Mouse (Mus musculus) stomach, postnatal 0 days (tissue): ENCODE measurements at regions not wholly inside any gene's neighbourhood (a gene's known extent, or its start where the extent isn't known, plus 50 kb on each side); places are given as distances from the start of the nearest gene placed in this dataset.

Source experiments
- ATAC-seq: fragments of 200-750 bp; cut with Nextera tagmentation; 2 replicates; pipeline ENCODE4 v1.8.0; 2017; ENCODE audit not compliant: low FRiP score, low TSS enrichment
- DNase-seq: peaks from one replicate; pipeline ENCODE4 v3.0.0-alpha.2; 2016; ENCODE audit warnings: low spot score
- H3K27ac ChIP-seq: fragments of 300-500 bp; sonication (generic); replicated peaks from 2 replicates; pipeline ENCODE4 v1.5.1; 2014; ENCODE audit warnings: mild to moderate bottlenecking, control low read depth
- H3K27me3 ChIP-seq: fragments of 300-500 bp; sonication (generic); 2 replicates; pipeline ENCODE4 v1.6.1; 2014; ENCODE audit warnings: low read length; ENCODE audit not compliant: control insufficient read depth, insufficient read depth
- H3K36me3 ChIP-seq: fragments of 300-500 bp; sonication (generic); 2 replicates; pipeline ENCODE4 v1.6.1; 2014; ENCODE audit warnings: low read length, mixed read lengths; ENCODE audit not compliant: control insufficient read depth, insufficient read depth
- H3K4me1 ChIP-seq: fragments of 300-500 bp; sonication (generic); replicated peaks from 2 replicates; pipeline ENCODE4 v1.6.1; 2014; ENCODE audit warnings: antibody characterized with exemption; ENCODE audit not compliant: control insufficient read depth, insufficient read depth
- H3K4me2 ChIP-seq: fragments of 300-500 bp; sonication (generic); replicated peaks from 2 replicates; pipeline ENCODE4 v1.6.1; 2014; ENCODE audit warnings: low read depth, mild to moderate bottlenecking, control low read depth, moderate library complexity
- H3K4me3 ChIP-seq: fragments of 300-500 bp; sonication (generic); 2 replicates; pipeline ENCODE4 v1.5.1; 2014; ENCODE audit warnings: low read depth, low read length, control low read depth
- H3K9ac ChIP-seq: fragments of 300-500 bp; sonication (generic); 2 replicates; pipeline ENCODE4 v1.6.1; 2014; ENCODE audit warnings: mild to moderate bottlenecking, low read length, control low read depth, mixed read lengths
- H3K9me3 ChIP-seq: fragments of 300-500 bp; sonication (generic); 2 replicates; pipeline ENCODE4 v1.6.1; 2016; ENCODE audit warnings: low read length; ENCODE audit not compliant: control insufficient read depth
- CTCF ChIP-seq: IDR thresholded peaks from 2 replicates; pipeline ENCODE4 v1.5.1; 2016; ENCODE audit warnings: antibody characterized with exemption, low read depth, mild to moderate bottlenecking, moderate library complexity
- EP300 ChIP-seq: optimal IDR thresholded peaks from 2 replicates; pipeline ENCODE3; 2016; ENCODE audit warnings: antibody characterized with exemption
- WGBS: fragments of 180-500 bp; shearing (Covaris S2); extraction: QIAGEN DNeasy Blood & Tissue Kit; methylation state at CpG from one replicate; pipeline ENCODE4 v1.1.7; 2014; 5-methylcytosine and 5-hydroxymethylcytosine counted together

- TF ChIP-seq CTCF (no peak), EP300 (no peak)
- WGBS = 59% methylated on average over 7 of the region's 7 CpGs
- no peak overlapping the region for H3K4me3 ChIP-seq
- no peak overlapping the region for H3K4me2 ChIP-seq
- ATAC-seq (no peak; the same call in 1 of the 2 replicates), DNase-seq (no peak)
- peaks cover 4% of the 10 kb centered on the region; the same call in 1 of the 2 replicates for H3K4me1 ChIP-seq
- no peaks in the 10 kb centered on the region for H3K27me3 ChIP-seq
- H3K9me3 ChIP-seq = no peaks in the 10 kb centered on the region
- H3K36me3 ChIP-seq = no peaks in the 10 kb centered on the region
- peak overlapping the region; percentile 58; the same call in 1 of the 2 replicates for H3K27ac ChIP-seq
- no peak overlapping the region for H3K9ac ChIP-seq
Measured at GRCm38 (mm10) chr12:54353694-54354093, 150.0 kb upstream of the Egln3 start.

GRCm38 (mm10) chr12:54352963-54353606 lies 149.4 kb upstream of the Egln3 start:
- Histone ChIP-seq H3K4me2 (peak overlapping the region; percentile 38), H3K9ac (no peak overlapping the region), H3K4me3 (0 out of 2 replicates have a peak overlapping the region, but pooled peaks have one; percentile 8), H3K27ac (peak overlapping the region; percentile 63), H3K4me1 (peaks cover 4% of the 10 kb centered on the region; the same call in 1 of the 2 replicates), H3K27me3 (no peaks in the 10 kb centered on the region), H3K36me3 (no peaks in the 10 kb centered on the region), H3K9me3 (no peaks in the 10 kb centered on the region)
- peak; percentile 52 for DNase-seq
- ATAC-seq = no peak
- WGBS = 38% methylated on average over 10 of the region's 10 CpGs
- TF ChIP-seq EP300 = no peak
- peak; percentile 72 for TF ChIP-seq CTCF

GRCm38 (mm10) chr12:54350293-54350692 lies 146.6 kb upstream of the Egln3 start:
- peak; percentile 55 for ATAC-seq
- DNase-seq = peak; percentile 62
- Histone ChIP-seq H3K27ac (no peak overlapping the region), H3K4me1 (peaks cover 4% of the 10 kb centered on the region; the same call in 1 of the 2 replicates), H3K9ac (no peak overlapping the region), H3K4me3 (no peak overlapping the region), H3K4me2 (no peak overlapping the region), H3K36me3 (no peaks in the 10 kb centered on the region), H3K9me3 (no peaks in the 10 kb centered on the region), H3K27me3 (no peaks in the 10 kb centered on the region)
- TF ChIP-seq EP300 = no peak
- 11% methylated on average over 1 of the region's 1 CpGs for WGBS

- no peak overlapping the region for H3K4me2 ChIP-seq
- no peaks in the 10 kb centered on the region for H3K9me3 ChIP-seq
- DNase-seq = peak; percentile 6
- no peaks in the 10 kb centered on the region for H3K27me3 ChIP-seq
- H3K4me1 ChIP-seq = peaks cover 4% of the 10 kb centered on the region; the same call in 1 of the 2 replicates
- TF ChIP-seq CTCF (no peak), EP300 (no peak)
- no peak overlapping the region for H3K9ac ChIP-seq
- ATAC-seq = no peak
- H3K27ac ChIP-seq = no peak overlapping the region
- H3K4me3 ChIP-seq = no peak overlapping the region
- 73% methylated on average over 2 of the region's 2 CpGs for WGBS
- no peaks in the 10 kb centered on the region for H3K36me3 ChIP-seq
Measured at GRCm38 (mm10) chr12:54349403-54349802, 145.7 kb upstream of the Egln3 start.

- DNase-seq (no peak), ATAC-seq (no peak)
- Histone ChIP-seq H3K9ac (no peak overlapping the region), H3K4me2 (no peak overlapping the region), H3K36me3 (no peaks in the 10 kb centered on the region), H3K4me3 (no peak overlapping the region), H3K27me3 (no peaks in the 10 kb centered on the region), H3K27ac (no peak overlapping the region), H3K4me1 (no peaks in the 10 kb centered on the region), H3K9me3 (no peaks in the 10 kb centered on the region)
- TF ChIP-seq CTCF (no peak), EP300 (no peak)
- WGBS = 86% methylated on average over 5 of the region's 5 CpGs
Measured at GRCm38 (mm10) chr12:54343493-54343892, 139.8 kb upstream of the Egln3 start.

- Histone ChIP-seq H3K27me3 (no peaks in the 10 kb centered on the region), H3K4me2 (no peak overlapping the region), H3K9me3 (no peaks in the 10 kb centered on the region), H3K27ac (no peak overlapping the region), H3K36me3 (no peaks in the 10 kb centered on the region), H3K4me1 (no peaks in the 10 kb centered on the region), H3K4me3 (no peak overlapping the region), H3K9ac (no peak overlapping the region)
- ATAC-seq (no peak), DNase-seq (no peak)
- TF ChIP-seq CTCF = no peak
- no peak for TF ChIP-seq EP300
- WGBS = 32% methylated on average over 2 of the region's 2 CpGs
Measured at GRCm38 (mm10) chr12:54335509-54335908, 131.8 kb upstream of the Egln3 start.
